Mouse (Mus musculus): ENCODE measurements around the gene Vmn1r79.
"Not testable (repeated sequence)": the region's sequence is repeated elsewhere in the genome, so short reads cannot be mapped to it uniquely, and the experiment has no call there.

DNA sequence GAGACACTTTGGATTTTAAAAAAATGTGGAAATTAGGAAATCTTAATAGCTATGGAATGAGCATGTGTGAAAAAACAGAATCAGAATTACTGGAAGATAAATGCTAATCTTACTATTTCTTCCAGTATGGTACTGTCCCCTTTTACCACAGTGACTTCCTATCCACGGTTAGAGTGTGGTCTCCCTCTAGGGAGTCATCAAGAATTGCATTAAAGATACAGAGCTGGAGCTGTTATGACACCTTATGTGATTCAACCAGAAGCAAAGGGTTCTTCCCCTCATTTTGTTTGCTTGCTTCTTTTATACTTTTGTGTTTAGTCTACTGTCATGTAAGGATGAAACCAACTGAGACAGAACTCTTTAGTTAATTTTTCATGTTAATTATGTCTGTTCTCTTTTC lies 14.6 kb upstream of the Vmn1r79 start:
- TF ChIP-seq CTCF (IDR thresholded peaks at IDR 0.05; ENCODE audit: control insufficient read depth, insufficient read depth, insufficient read length); CEBPB (IDR thresholded peaks at IDR 0.05; ENCODE audit: low read depth); USF1 (IDR thresholded peaks at IDR 0.05; ENCODE audit: low read depth); MAX (IDR thresholded peaks at IDR 0.05): not testable (repeated sequence)

Data from C2C12 (cell line).